Mouse (Mus musculus) MEL-GATA-1-ER (cell line): ENCODE measurements around the gene Dstyk.

Source experiments
- DNase-seq: peaks from one replicate; pipeline ENCODE4 v3.0.0-alpha.2; 2012; ENCODE audit warnings: low read depth; ENCODE audit errors: extremely low read depth

Gene Dstyk

GRCm38 (mm10) chr1:132506656-132507055 is 89.3 kb downstream of the Dstyk start:
- DNase-seq, result no peak

DNA sequence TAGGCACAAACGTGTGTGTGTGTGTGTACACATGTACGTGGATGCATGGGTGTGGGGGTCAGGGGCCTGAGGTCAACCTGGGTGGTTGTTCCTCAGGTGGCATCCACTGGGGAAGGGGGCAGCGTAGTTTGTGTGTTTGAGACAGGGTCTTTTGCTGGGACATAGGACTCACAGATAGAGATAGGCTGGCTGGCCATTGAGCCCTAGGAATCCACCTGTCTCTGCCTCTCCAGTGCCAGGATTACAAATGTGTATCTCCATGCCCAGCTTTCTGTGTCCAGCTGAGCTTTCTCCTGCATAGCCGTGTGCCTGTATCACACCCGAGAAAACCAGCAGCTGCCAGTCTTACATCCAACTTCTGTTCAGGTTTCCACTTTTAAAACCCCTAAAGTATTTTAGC is 92.4 kb downstream of the Dstyk start:
- DNase-seq, result no peak

DNA sequence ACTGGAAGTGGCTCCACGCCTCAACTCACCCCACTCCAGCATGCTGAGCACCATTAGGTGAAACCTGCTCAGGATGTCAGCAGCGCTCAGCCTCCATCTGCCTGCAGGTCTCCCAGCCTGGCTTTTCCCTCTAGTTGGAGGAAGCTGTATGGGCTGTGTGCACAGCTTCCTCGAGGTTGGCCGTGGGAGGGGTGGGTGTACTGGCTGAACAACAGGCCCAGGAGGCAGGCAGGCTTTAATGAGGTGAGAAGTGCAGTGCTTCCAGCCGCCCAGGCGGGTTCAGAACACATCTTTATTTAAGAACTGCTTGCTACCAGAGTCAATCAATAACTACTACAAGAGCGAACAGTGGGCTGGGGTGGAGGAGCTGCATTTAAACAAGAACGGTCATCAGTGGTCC is 94.2 kb downstream of the Dstyk start:
- DNase-seq, result no peak

- no peak for DNase-seq
Observed at GRCm38 (mm10) chr1:132512106-132512505, 94.8 kb downstream of the Dstyk start.

- no peak for DNase-seq
Observed at GRCm38 (mm10) chr1:132515339-132515738, 98.0 kb downstream of the Dstyk start.
